Mouse (Mus musculus): ENCODE results near the gene Golga5.

The Golga5 gene

GRCm38 (mm10) chr12:102514151-102514550 lies 45.2 kb downstream of the Golga5 start:
- no peak for DNase-seq (ENCODE audit: low spot score)

DNA sequence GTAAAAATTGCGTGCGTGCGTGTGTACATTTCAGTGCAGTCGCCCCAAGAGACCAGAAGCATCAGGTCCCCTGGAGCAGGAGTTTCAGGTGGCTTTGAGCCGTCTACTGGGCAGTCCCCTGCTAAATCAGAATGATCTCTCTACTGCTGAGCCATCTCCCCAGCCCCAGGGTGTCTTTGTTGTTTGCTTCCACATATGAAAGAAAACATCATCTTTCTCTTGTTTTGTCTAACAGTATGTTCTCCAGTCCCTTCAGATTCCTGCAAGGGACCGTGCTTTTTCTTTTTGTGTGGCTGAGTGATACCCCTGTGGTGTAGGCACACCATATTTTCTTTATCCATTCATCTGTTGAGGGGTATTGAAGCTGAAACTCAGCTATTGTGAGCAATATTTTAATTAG lies 45.8 kb downstream of the Golga5 start:
- no peak for DNase-seq (ENCODE audit: low spot score)

- DNase-seq (ENCODE audit: low spot score) = no peak
Observed at GRCm38 (mm10) chr12:102516151-102516550, 47.2 kb downstream of the Golga5 start.

DNA sequence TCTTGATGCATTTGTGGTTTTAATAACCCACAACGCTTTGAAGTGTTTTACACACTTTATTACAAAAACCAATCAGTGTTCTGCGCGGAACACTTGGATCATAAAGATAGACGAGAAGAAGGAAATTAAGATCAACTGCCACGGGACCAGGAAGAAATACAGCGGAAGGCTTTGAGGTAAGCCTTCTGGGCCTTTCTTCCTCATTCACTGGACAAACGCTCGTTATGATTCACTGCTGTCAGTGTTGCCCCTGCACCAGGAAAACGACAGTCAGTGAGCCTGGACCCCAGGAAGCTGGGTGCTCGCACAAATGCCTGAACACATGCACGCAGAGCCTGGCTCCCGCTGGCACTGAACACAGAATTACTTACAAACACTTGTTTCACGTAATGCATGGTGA lies 48.7 kb downstream of the Golga5 start:
- no peak for DNase-seq (ENCODE audit: low spot score)

- no peak for DNase-seq (ENCODE audit: low spot score)
Observed at GRCm38 (mm10) chr12:102519929-102520720, 51.2 kb downstream of the Golga5 start.

DNA sequence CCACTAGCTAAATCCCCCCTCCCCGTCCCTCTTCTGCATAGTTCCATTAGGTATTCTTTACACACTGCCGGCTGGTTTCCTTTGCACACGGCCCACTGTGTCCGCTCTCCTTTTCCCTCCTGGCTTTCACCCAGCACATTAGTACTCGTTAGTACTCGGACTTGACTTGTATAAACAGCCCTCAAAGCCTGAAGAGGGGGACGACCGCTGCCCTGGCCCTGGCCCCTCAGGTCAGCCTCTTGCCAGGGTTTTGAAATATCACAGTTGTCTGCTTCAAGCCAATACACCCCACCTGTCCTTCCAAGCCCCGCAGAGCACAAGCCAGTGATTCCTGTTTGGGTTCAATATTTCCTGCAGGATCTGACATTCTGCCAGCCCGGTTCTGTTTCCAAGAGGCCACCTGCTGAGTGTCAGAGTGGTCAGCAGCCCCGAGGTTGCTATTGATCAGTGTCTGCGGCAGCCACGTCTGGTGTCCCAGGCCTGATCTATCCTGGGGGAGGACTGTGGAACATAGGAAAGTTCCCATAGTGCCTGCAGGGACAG lies 52.9 kb downstream of the Golga5 start:
- no peak for DNase-seq (ENCODE audit: low spot score)

GRCm38 (mm10) chr12:102524216-102524615 lies 55.3 kb downstream of the Golga5 start:
- no peak for DNase-seq (ENCODE audit: low spot score)

- no peak for DNase-seq (ENCODE audit: low spot score)
Observed at GRCm38 (mm10) chr12:102524760-102525159, 55.8 kb downstream of the Golga5 start.

DNA sequence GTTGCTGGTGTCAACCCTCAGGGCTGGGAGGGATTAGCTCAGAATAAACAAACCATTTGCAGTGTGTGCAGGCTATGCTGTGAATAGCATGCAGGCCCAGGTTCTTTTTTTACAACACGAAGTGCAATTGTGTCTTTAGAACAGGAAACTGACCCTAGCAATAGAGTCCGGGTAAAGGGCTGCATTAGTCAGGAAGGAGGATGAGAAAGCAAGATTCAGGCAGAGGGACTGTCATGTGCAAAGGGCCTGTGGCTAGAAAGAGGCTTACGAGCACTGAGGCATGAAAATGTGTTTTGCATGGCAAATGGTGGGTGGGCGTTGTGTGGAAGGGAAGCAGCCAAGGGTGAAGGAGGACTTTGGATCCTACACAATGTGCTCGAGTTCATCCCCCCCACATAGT lies 59.1 kb downstream of the Golga5 start:
- no peak for DNase-seq (ENCODE audit: low spot score)

- DNase-seq (ENCODE audit: low spot score) = no peak
Observed at GRCm38 (mm10) chr12:102535796-102536195, 66.9 kb downstream of the Golga5 start.

DNA sequence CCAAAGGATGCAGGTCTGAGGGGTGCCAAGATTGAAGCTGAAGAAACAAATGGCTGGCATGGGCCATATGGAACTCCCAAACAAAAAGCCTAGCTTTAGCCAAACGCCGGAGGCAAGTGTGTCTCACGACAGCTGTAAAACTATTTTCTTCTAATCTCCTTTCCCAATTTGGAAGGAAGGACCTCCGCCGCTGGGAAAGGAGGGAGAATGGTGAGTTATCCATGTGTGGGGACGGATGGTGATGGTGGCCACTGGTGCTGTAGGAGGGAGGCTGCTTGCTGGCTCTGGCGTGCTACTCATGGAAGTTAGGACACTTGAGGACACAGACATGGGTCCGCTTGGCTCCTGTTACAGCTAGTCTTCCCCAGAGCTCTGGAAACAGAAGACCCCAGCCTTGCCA lies 71.3 kb downstream of the Golga5 start:
- no peak for DNase-seq (ENCODE audit: low spot score)

DNA sequence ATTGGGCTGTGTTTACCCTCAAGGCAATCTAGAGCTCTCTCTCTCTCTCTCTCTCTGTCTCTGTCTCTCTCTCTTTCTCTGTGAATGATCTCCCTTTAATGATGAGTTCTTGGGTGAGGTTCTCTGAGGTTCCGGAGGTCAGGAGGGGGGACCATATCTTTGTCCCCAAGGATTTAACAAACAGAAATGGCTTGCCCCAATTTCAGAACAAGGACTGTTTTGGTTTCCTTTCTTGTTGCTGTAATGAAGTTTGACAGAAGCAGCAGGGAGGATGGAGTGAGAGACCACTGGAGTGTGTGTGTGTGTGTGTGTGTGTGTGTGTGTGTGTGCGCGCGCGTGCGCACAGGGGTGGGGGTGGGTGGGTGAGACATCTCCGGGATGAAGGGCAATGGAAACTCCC lies 72.2 kb downstream of the Golga5 start:
- no peak for DNase-seq (ENCODE audit: low spot score)

- DNase-seq (ENCODE audit: low spot score) = no peak
Observed at GRCm38 (mm10) chr12:102545122-102545521, 76.2 kb downstream of the Golga5 start.

Measured in urinary bladder, postnatal 10 days (tissue).